Mouse (Mus musculus) left cerebral cortex, adult 8-10 months (tissue): Measurements from ENCODE around the gene Gast. TPM values are rescaled to one million over a fixed set of nuclear protein-coding genes. Genes with fewer than 3 reads are reported as not detected.
"Not testable (repeated sequence)": the region's sequence is repeated elsewhere in the genome, so short reads cannot be mapped to it uniquely, and the experiment has no call there.

Experiments used
- DNase-seq, 2 experiments: peaks; one replicate each; pipeline ENCODE4 v3.0.0; 2022; ENCODE audit warnings: low spot score in 2 of 2
- total RNA-seq, 4 experiments: library from RNA; stranded (reverse); gene quantifications; 2 replicates each; pipeline ENCODE4 v1.2.4; 2022

Gast gene
- total RNA-seq, 4 experiments from 2014 or later = not detected

- DNase-seq = not testable (repeated sequence)
These were observed 13.4 kb upstream of the Gast start for GRCm38 (mm10) chr11:100320701-100321410.

GRCm38 (mm10) chr11:100321479-100322305 is 12.5 kb upstream of the Gast start:
- DNase-seq = not testable (repeated sequence)

- no peak for DNase-seq
These were observed 11.5 kb upstream of the Gast start for GRCm38 (mm10) chr11:100322591-100323258.

- no peak for DNase-seq
These were observed 10.6 kb upstream of the Gast start for GRCm38 (mm10) chr11:100323578-100323977.

GRCm38 (mm10) chr11:100325062-100325629 is 9.1 kb upstream of the Gast start:
- no peak for DNase-seq

GRCm38 (mm10) chr11:100327316-100327715 is 6.9 kb upstream of the Gast start:
- DNase-seq = no peak

GRCm38 (mm10) chr11:100327761-100328160 is 6.4 kb upstream of the Gast start:
- DNase-seq = no peak

GRCm38 (mm10) chr11:100330235-100330634 is 4.0 kb upstream of the Gast start:
- DNase-seq = no peak

- DNase-seq = not testable (repeated sequence)
These were observed 3.3 kb upstream of the Gast start for GRCm38 (mm10) chr11:100330816-100331375.

- DNase-seq = peak; percentile 40 to 72
These were observed 1.3 kb upstream of the Gast start for GRCm38 (mm10) chr11:100332766-100333515.

GRCm38 (mm10) chr11:100335731-100336130 is 1.5 kb downstream of the Gast start:
- DNase-seq = no peak

- no peak for DNase-seq
These were observed 10.1 kb downstream of the Gast start for GRCm38 (mm10) chr11:100344269-100344668.

GRCm38 (mm10) chr11:100352076-100352857 is 18.1 kb downstream of the Gast start:
- no peak for DNase-seq

- peak in 1 of 2 experiments; percentile 61 for DNase-seq
These were observed 21.1 kb downstream of the Gast start for GRCm38 (mm10) chr11:100355151-100355951.

- peak in 1 of 2 experiments; percentile 73 for DNase-seq
These were observed 22.0 kb downstream of the Gast start, which contains the start of gene Hap1 for GRCm38 (mm10) chr11:100355972-100356818. Hap1 (minus strand) TSS chr11:100356128.

- DNase-seq = no peak
These were observed 22.6 kb downstream of the Gast start for GRCm38 (mm10) chr11:100356819-100357211.

- no peak for DNase-seq
These were observed 23.2 kb downstream of the Gast start for GRCm38 (mm10) chr11:100357408-100357807.

GRCm38 (mm10) chr11:100360175-100360574 is 26.0 kb downstream of the Gast start:
- DNase-seq = no peak
